Mouse (Mus musculus) C2C12 (cell line): ENCODE data around the gene Nfkbie. TPM values are rescaled to one million over a fixed set of nuclear protein-coding genes. Genes with fewer than 3 reads are reported as not detected.

Source experiments
- H3K27me3 ChIP-seq: one replicate; pipeline ENCODE4 v1.6.1; 2011; ENCODE audit not compliant: control insufficient read depth, insufficient read depth, insufficient read length
- H3K36me3 ChIP-seq: one replicate; pipeline ENCODE4 v1.6.1; 2011; ENCODE audit not compliant: control insufficient read depth, insufficient read depth
- H3K4me3 ChIP-seq: one replicate; pipeline ENCODE4 v1.5.1; 2011; ENCODE audit warnings: mild to moderate bottlenecking, control low read depth; ENCODE audit not compliant: poor library complexity, insufficient read depth, severe bottlenecking
- H3K79me2 ChIP-seq: one replicate; pipeline ENCODE4 v1.6.1; 2011; ENCODE audit not compliant: control insufficient read depth, insufficient read depth
- H3K79me3 ChIP-seq: one replicate; pipeline ENCODE4 v1.6.1; 2011; ENCODE audit warnings: low read depth, control low read depth
- H3ac ChIP-seq: one replicate; pipeline ENCODE3; 2011; ENCODE audit warnings: low read depth; ENCODE audit not compliant: control insufficient read depth, insufficient read length
- CEBPB ChIP-seq: IDR thresholded peaks from one replicate; pipeline ENCODE4 v1.6.1; 2011; ENCODE audit warnings: low read depth, mild to moderate bottlenecking, control low read depth, moderate library complexity
- CTCF ChIP-seq: IDR thresholded peaks from one replicate; pipeline ENCODE4 v1.5.1; 2011; ENCODE audit not compliant: control insufficient read depth, insufficient read depth, insufficient read length
- FOSL1 ChIP-seq: IDR thresholded peaks from one replicate; pipeline ENCODE4 v1.8.0; 2011; ENCODE audit warnings: mild to moderate bottlenecking, low read length; ENCODE audit not compliant: poor library complexity, insufficient read depth, severe bottlenecking
- MAX ChIP-seq: IDR thresholded peaks from one replicate; pipeline ENCODE4 v1.6.1; 2011; ENCODE audit warnings: mild to moderate bottlenecking, control low read depth
- MYOD1 ChIP-seq: IDR thresholded peaks from one replicate; pipeline ENCODE4 v1.6.1; 2011; ENCODE audit warnings: low read depth; ENCODE audit not compliant: control insufficient read depth, insufficient read length
- MYOG ChIP-seq: IDR thresholded peaks from one replicate; pipeline ENCODE4 v1.6.1; 2011; ENCODE audit not compliant: control insufficient read depth, insufficient read length; ENCODE audit errors: extremely low read depth
- USF1 ChIP-seq: IDR thresholded peaks from one replicate; pipeline ENCODE4 v1.6.1; 2011; ENCODE audit warnings: low read depth, mild to moderate bottlenecking, control low read depth, moderate library complexity
- polyA plus RNA-seq: library from polyadenylated mRNA; unstranded; fragments of >200 nt; fragmentation: generic; extraction: Trizol; gene quantifications from one replicate; pipeline ENCODE4 v1.2.1, GENCODE M21; 2012; ENCODE audit warnings: missing spikeins

The Nfkbie gene
- polyA plus RNA-seq, 1 experiment: 5.3 TPM

DNA sequence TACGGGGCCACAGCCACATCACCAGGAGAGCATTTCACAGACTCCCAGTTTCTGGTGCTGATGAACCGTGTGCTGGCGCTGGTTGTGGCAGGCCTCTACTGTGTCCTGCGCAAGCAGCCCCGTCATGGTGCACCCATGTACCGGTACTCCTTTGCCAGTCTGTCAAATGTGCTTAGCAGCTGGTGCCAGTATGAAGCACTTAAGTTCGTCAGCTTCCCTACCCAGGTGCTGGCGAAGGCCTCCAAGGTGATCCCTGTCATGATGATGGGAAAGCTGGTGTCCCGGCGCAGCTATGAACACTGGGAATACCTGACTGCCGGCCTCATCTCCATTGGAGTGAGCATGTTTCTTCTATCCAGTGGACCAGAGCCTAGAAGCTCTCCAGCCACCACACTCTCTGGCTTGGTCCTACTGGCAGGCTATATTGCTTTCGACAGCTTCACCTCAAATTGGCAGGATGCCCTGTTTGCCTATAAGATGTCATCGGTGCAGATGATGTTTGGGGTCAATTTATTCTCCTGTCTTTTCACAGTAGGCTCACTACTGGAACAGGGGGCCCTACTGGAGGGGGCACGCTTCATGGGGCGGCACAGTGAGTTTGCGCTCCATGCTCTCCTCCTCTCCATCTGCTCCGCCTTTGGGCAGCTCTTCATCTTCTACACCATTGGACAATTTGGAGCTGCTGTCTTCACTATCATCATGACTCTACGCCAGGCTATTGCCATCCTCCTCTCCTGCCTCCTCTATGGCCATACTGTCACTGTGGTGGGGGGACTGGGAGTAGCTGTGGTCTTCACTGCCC lies 11.1 kb downstream of the Nfkbie start:
- Histone ChIP-seq H3ac (no peak overlapping the region), H3K4me3 (no peak overlapping the region), H3K36me3 (peaks cover 64% of the 10 kb centered on the region), H3K79me3 (peaks cover 42% of the 10 kb centered on the region), H3K79me2 (peaks cover 54% of the 10 kb centered on the region), H3K27me3 (no peaks in the 10 kb centered on the region)
- TF ChIP-seq CEBPB: no peak
- peak; percentile 33 for TF ChIP-seq MAX

DNA sequence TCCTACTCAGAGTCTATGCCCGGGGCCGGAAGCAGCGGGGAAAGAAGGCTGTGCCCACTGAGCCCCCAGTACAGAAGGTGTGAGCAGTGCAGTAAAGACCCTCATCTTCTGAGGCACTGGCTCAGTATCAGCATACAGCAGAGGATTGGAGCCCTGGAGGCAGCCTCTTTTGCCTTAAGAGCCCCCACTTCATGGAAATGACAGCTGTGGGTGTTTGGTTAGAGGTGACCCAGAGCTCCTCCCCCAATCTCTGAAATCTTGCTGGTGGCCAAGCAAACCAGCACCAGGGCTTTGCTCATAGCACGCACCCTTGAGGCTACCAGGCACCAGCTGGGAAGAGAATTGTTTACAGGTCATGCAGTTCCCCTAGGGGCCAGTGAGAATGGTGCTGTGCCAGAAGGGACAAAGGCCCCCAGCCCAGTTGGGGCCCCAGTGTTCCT lies 11.7 kb downstream of the Nfkbie start:
- TF ChIP-seq CEBPB (no peak), FOSL1 (no peak), MYOD1 (no peak), USF1 (no peak), CTCF (no peak), MYOG (no peak), MAX (no peak)
- Histone ChIP-seq H3ac (no peak overlapping the region), H3K79me3 (peaks cover 48% of the 10 kb centered on the region), H3K27me3 (no peaks in the 10 kb centered on the region), H3K79me2 (peaks cover 60% of the 10 kb centered on the region), H3K36me3 (peaks cover 71% of the 10 kb centered on the region), H3K4me3 (no peak overlapping the region)

DNA sequence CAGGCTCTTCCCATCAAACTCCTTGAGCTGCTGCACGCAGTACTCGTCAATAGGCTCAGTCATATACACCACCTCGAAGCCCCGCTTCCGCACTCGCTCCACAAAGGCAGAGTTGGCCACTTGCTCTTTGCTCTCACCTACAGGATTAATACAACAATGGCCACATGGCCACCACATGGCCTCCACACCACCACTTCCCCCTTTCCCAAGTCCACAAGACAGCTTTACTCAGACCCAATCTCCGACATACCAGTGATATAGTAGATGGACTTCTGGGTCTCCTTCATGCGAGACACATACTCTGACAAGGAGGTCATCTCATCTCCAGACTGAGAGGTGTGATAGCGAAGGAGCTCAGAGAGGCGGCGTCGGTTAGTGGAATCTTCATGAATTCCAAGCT lies 13.5 kb downstream of the Nfkbie start:
- TF ChIP-seq FOSL1: no peak
- no peak for TF ChIP-seq USF1
- TF ChIP-seq MAX: no peak
- TF ChIP-seq MYOG: no peak
- no peak for TF ChIP-seq CEBPB
- Histone ChIP-seq H3K4me3 (no peak overlapping the region), H3K79me3 (peaks cover 57% of the 10 kb centered on the region), H3ac (no peak overlapping the region), H3K79me2 (peaks cover 77% of the 10 kb centered on the region), H3K27me3 (no peaks in the 10 kb centered on the region), H3K36me3 (peaks cover 73% of the 10 kb centered on the region)

DNA sequence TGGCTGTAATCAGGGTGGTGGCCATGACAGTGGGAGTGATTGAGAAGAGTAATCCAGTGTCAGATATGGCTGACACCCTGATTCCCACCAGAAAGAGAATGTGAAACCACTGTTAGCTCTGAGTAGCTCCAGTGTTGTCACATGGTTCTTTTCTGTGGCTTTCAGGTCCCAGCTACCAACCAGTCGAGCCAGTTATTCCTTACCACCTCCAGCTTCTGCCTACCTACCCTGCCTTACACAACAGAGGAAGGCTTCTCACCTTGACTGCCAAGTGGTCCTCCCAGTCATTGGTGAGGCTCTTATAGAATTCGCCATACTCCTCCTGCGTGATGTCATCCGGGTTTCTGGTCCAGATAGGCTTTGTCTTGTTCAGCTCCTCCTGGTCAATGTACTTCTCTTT lies 14.5 kb downstream of the Nfkbie start:
- Histone ChIP-seq H3K27me3 (no peaks in the 10 kb centered on the region), H3K4me3 (no peak overlapping the region), H3K36me3 (peaks cover 72% of the 10 kb centered on the region), H3K79me2 (peaks cover 74% of the 10 kb centered on the region), H3K79me3 (peaks cover 47% of the 10 kb centered on the region), H3ac (no peak overlapping the region)
- TF ChIP-seq CEBPB (no peak), MYOD1 (no peak), MAX (no peak), MYOG (no peak), CTCF (no peak), USF1 (no peak), FOSL1 (no peak)

DNA sequence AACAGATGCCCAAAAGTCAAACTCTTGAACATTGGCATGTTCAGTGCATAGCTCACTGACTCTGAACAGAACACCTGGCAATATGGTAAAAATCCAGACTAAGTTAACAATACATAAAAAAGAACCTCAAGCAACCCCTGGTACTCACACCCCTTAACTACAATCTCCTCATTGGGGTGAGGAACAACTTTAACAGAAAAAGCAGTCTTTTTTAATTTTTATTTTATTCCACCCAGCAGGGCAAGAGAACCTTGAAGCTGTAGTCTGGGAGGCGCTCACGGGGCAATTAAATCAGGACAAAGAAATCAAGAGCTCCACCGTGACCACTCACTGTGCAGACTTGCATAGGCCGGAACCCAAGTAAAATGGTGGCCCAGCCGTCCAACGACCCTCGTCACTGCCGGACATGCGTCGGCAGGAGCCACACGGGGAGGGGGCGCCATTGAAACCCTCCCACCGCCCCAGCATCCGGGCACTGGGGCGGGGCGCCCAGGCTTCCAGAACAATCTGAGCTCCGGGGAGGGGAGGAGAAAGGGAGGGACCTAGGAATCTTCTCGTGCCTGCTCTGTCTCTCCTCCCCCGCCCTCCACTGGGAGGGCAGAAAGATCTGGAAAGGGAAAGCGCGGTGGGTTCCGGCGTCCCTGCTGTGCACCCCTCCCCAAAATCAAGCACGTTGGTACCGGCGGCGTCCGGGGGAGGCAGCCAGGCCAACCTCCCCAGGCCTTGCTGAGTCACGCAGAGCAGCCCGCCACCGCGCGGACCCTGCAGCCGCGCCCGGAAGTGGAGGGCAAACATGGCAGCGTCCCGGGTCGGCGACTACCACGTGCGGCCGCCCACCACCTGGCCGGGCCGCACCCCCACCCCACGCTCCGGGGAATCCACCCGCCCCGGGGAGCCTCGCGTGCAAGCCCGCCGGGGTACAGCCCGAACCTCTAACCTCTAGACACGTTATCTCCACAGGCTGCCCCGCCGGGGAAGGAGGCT lies 16.9 kb downstream of the Nfkbie start:
- peak; percentile 17 for TF ChIP-seq CTCF
- TF ChIP-seq MAX: peak; percentile 60
- no peak for TF ChIP-seq USF1
- Histone ChIP-seq H3K79me3 (peaks cover 44% of the 10 kb centered on the region), H3K4me3 (peak overlapping the region; percentile 95), H3K27me3 (no peaks in the 10 kb centered on the region), H3ac (peak overlapping the region; percentile 87), H3K79me2 (peaks cover 68% of the 10 kb centered on the region), H3K36me3 (peaks cover 51% of the 10 kb centered on the region)
